Mouse (Mus musculus): ENCODE measurements at regions not wholly inside any gene's neighbourhood (a gene's known extent, or its start where the extent isn't known, plus 50 kb on each side); places are given as distances from the start of the nearest gene placed in this dataset.

DNA sequence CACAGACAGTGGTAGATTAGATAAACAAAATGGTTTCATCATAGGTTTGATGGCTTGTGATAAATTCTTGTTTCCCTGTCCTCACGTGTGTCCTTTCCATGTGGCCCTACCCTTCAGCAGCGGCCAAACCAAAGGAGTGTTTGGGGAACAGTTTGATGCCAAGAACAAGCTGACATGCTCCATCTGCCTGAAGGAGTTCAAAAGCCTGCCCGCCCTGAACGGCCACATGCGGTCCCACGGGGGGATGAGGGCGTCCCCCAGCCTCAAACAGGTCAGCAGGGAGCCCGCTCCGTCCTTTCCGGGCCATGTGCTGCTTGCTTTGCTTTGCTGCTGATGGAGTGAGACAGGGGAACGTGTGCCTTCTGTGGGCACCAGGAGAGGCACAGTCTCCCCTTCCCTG, 51.0 kb upstream of the Mrps10 start:
- intact Hi-C loops (cut with DNase I): no loop called here
- no peak for DNase-seq

DNA sequence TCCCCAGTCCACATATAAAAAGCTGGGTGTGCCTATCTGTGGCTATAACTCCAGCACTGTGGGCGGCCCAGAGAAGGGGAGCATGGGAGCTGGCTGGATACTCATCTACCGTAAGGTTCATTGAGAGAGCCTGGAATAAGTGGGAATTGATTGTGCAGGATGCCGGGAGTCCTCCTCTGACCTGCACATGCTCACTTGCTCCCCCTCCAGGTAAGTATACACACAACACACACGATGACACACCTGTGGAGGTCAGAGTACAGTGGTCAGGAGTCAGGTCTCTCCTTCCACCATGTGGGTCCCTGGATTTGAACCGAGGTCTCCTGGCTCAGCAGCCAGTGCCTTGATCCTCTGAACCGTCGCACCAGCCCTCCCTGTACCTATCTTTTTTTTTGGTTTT, 55.5 kb upstream of the Mrps10 start:
- intact Hi-C loops (cut with DNase I): no loop called here
- DNase-seq: no peak

DNA sequence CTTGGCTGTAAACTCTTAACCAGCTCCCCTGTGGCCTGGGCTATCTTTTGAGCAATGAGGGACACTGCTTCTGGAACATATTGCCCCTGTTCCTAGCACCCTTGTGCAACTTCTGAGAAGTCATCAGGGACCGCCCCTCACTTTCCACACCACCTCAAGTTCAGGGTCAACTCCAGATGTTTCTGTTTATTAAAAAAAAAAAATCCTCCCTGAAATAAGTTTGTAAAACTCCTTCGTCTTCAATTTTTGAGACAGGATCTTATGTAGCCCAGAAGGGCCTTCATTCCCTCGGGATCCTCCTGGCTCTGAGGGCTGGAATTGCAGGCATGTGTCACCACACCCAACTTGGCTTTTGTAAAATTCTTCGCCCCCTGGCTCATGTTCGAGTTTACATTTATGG, 57.4 kb upstream of the Mrps10 start:
- intact Hi-C loops (cut with DNase I): no loop called here
- DNase-seq: no peak

DNA sequence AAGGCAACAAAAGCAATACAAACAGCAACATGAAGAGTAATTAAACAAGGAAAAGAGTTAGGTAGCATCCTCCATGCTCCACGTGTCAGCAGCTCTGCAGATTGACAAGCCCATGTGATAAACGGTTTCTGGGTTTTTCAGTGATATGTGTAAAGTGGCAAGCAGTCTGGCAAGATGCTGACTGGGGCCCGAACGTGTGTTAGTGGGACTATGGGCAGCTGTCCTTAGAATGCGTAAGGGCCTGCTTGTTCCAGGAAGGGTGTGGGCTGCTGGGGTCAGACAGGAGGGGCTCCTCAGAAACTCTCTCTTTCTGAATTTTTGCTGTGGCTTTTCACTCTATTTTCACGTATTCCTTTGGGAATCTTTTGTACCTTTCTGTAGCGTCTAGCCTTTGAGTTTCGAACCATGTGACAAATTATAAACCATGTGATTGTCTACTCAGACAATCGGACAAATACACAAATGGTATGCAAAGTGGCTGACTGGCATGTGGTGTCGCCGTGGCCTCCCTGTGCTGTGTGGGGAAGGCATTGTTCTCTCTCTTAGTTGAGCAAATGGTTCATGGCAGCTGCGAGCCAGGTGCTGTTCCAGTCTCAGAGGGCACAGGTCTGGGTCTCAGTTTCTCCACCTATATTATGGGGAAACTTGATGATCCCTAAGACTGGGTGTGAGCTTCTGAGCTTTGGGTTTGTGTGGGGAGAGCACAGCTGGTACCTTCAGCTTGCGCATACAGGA, 62.5 kb upstream of the Mrps10 start:
- intact Hi-C loops (cut with DNase I): no loop called here
- DNase-seq: no peak

DNA sequence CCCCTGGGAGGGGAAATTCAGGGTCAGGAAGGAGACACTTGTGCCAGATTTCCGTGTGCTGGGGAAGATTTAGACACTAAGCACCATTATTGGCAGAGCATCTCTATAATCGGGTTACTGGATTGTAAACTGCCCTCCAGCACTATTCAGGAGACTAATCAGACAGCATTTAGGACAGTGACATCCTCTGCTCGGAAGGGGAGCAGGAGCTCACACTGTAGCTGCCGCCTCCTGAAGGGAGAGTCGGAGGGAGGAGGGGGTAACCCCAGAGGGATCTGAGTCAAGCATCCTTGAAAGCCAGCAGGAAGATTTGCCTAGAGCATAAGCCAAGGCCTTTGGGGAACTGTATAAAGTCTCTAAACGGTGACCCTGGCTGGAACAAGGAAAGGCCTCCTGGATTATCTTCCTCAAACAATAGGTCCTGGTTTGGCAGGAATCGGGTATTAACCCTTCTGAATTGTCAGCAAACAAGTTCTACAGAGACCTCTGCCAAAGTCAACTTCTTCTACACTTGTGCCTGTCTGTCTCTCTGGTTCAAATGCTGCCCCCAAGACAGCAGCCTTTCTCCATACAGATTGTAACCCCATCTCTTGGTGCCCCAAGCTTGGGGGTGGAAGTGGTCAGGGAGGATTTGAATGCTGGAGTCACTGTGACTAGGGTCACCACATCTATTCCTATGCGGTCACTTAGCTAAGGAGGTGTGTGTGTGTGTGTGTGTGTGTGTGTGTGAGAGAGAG, 64.1 kb upstream of the Mrps10 start:
- intact Hi-C loops (cut with DNase I): no loop called here
- DNase-seq: peak in 1 of 2 experiments; percentile 36

DNA sequence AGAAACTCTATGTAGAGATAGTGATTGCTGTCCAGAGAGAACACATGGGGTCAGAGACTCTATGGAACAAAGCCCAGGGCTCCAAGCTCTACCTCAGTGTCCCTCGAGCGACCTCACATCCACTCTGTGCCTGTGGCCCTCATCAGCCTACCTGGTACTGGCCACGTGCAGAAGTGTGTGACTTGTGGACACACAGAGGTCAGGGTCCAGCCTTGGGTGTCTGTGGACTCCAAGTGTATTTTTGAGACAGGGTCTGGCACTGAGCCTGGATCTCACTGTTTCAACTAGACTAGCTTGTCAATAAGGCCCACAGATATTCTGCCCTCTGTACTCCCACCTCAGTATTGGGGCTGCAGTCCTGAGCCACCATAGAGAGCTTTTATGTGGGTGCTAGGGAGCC, 65.1 kb upstream of the Mrps10 start:
- intact Hi-C loops (cut with DNase I): no loop called here
- no peak for DNase-seq

DNA sequence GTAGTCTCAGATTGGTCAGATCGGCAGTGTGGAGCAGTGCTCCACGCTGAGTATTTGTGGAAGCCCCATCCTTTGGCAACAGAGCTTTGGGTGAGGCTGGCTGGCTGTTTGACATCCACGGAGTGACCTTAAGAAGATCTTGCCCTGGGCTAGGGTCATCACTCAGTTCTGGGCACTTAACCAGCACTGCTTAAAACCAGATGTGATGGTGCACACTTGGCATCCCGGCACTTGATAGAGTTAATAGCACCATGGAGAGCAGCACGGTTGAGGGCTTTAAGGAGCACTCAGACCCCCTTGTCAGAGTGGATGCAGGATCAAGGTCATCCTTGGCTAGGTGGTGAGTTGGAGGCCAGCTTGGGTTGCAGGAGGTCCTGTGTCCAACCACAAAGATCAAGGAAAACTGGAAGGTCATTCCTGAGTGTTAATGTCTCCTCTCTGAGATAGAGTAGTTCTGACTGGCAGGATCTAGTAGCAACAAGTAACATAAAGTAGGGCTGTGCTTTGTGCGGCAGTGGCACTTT, 70.2 kb upstream of the Mrps10 start:
- intact Hi-C loops (cut with DNase I): loop anchor here (5.0 kb wide), 1 partner anchor 71 kb away; no protein-coding TSS in a partner anchor
- no peak for DNase-seq

DNA sequence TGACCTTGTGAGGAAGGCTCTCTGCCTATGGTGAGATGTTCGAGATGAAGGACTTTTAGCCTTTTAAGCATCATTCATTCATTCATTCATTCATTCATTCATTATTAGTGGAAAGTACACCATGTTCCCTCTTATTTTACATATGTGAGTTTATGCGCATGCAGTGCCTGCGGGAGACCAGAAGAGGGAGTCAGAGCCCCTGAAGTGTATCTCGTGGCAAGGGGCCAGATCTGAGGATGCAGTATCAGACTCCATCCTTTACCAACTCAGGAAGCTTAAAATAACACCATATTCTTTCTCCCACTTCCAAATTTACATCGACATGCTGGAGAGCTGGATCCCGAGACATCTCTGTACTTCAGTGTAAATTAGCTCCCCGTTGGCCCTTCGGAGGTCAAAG, 70.7 kb upstream of the Mrps10 start:
- no peak for DNase-seq
- intact Hi-C loops (cut with DNase I): loop anchor here (5.0 kb wide), 1 partner anchor 71 kb away; no protein-coding TSS in a partner anchor

DNA sequence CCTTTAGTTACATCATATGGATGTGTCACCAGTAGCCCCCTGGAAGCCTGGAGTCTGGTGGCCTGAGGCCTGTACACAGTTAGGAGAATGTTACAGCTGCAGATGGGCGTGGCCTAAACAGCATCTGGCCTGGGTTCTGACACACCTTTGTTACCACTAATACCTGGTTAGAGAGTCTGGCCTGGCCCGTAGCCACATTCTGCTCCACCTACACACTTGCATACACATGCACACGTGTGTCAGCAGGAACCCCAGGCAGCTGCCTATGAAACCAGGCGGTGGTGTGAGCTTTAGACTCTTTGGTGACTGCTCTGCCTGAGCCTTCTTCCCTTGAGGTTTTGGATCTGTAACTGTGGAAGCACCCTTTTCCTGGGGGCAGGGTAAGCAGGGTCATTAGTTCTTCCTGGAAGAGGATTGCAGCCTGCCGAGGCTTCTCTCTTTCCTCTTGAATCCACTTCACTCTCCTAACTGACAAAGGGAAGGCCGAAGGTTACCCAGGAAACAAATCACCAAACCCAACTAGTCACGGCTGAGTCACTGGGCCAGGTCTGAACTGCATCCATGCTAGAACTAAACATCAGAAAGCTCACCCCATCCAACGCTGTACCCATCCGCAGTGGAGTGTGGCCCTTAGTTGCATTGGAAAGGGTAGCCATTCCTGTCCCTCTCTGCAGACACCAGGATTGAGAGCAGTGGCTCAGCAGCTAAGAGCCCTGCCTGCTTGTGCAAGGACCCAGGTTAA, 71.8 kb upstream of the Mrps10 start:
- intact Hi-C loops (cut with DNase I): loop anchor here (5.0 kb wide), 1 partner anchor 70 kb away; no protein-coding TSS in a partner anchor
- DNase-seq: no peak

DNA sequence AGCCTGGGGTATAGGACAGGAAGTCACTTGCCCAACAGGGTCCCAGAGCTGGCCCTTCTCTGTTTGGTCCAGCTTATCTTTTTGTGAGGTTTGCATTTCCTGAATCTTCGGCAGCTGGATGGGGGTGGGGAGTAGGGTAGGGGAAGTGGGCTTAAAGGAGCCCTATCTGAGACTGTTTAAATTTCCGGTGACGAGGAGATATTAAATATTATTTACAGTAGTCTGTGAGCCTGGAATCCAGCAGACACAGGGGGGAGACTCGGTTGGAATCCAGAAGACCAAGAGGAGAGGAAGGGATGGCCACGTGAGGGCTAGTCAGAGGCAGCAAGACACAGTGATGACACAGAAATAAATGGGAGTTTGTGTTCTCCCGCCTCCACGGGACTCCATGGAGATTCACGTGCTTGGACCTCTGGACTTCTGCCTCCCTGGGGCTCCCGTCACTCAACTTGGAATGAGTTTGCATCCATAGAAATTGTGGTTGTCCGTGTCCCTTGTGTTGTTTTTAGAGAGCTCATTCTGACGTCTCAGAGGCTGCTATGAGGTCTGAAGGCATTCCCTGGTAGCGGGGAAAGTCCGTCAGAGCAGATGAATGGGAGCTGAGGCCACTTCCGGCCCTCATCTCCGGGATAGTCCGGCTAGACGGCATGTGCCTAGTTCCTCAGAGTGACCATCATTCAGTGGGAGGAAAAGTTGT, 73.2 kb upstream of the Mrps10 start:
- peak; percentile 30 to 52 for DNase-seq
- intact Hi-C loops (cut with DNase I): loop anchor here (5.0 kb wide), 1 partner anchor 68 kb away; no protein-coding TSS in a partner anchor

DNA sequence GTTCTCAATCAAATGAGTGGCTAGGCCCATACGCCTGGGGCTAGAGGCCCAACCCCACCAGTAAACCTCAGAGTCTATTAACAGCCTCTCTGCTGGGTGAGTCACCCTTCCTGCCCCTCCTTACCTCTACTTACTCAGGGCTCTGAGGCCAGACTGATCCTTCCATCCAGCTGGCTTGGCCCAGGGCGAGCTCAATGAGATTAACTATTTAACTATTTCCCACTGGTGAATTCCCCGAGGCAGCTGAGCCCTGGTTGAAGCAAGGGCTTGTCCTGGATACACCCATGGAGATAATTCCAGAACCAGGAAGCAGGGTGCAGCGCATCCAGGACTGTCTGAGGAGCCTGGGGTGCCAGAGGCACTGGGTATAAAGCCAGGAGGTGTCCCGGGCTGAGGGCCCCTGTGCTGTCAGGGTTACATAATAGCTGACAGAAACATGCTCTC, 74.6 kb upstream of the Mrps10 start:
- intact Hi-C loops (cut with DNase I): no loop called here
- peak; percentile 52 to 65 for DNase-seq

DNA sequence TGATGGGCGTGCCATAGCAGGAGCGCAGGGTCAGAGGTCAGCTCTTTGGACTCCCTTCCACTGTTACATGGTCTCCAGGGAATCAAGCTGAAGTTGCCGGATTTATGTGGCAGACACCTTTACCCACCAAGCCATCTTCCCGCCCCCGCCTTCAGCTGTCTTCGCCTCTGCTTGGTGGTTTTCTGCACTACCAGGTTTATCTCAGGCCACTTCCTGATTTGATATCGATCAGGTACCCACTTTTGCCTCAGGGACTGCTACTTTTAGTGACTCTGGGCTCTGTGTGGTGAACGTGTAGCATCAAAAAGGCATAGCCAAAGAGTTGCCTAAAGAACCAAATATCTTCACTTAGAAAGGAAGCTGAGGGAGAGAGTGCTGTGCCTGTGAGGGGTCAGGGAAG, 75.5 kb upstream of the Mrps10 start:
- intact Hi-C loops (cut with DNase I): no loop called here

DNA sequence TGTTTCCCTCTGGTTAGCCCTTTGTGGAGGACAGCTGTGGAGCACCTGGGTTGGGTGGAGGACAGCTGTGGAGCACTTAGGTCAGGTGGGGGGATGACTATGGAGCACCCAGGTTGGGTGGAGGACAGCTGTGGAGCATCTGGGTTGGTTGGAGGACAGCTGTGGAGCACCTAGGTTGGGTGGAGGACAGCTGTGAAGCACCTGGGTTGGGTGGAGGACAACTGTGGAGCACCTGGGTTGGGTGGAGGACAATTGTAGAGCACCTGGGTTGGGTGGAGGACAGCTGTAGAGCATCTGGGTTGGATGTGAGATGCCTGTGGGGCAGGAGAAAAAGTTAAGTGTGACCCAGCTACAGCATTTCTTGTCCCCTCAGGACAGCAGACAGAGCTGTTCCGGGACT, 77.1 kb upstream of the Mrps10 start:
- intact Hi-C loops (cut with DNase I): no loop called here
- no peak for DNase-seq

More for the DNA sequence above, 75.5 kb upstream of the Mrps10 start:
- DNase-seq: no peak

DNA sequence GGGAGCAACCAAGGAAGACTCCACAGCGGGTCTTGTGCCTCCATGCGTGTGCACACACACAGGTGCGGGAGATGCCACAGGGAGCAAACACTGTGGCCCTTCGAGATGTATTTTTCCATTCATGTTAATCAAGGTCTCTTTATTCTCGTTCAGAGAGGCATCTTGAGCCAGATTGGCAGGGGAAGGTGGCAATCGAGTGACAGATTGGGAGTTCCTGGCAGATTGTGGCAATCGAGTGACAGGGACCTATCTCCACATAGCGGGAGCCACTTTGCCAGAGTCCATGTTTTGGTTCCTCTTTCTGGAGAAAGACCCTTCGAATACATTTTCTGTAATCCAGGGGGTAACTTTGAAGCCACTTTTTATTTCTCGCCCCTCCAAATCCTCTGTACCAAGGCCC, 83.1 kb upstream of the Mrps10 start:
- intact Hi-C loops (cut with DNase I): no loop called here
- no peak for DNase-seq

DNA sequence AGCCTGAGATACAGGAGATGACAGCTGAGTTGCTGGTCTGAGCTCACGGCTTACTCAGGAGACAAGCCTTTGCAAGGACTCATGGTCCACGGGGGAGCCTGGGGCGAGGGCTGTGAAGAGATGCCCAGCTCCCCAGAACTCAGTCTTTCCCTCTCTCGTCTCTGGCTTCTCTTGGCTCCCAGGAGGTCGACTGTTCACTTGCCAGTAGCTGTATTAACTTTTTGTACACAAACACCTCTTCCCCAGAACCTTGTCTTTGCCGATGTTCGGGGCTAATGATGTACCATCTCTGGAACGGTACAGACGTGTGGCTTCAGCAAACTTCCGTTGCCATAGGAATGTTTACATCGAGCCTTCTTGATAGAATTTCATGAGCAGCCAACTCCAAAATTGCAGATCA, 84.5 kb upstream of the Mrps10 start:
- DNase-seq: no peak
- intact Hi-C loops (cut with DNase I): no loop called here

DNA sequence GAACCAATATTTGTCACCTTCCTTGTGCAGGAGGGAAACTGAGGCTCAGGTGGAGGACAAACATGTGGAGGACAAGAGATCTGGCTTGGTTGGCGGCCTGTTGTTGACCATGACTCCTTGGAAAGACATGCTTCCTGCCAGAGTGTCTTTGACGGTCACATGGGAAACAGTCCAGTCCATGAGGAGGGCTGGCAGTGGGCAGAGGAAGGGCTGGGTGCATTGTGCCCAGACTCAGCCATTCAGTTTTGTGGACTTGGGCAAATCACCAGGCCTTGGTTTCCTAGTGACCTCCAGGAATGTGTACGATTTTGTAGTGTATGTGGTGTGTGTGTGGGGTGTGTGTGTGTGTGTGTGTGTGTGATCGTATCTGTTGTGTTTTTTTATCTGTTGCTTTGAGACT, 85.5 kb upstream of the Mrps10 start:
- DNase-seq: no peak
- intact Hi-C loops (cut with DNase I): no loop called here

DNA sequence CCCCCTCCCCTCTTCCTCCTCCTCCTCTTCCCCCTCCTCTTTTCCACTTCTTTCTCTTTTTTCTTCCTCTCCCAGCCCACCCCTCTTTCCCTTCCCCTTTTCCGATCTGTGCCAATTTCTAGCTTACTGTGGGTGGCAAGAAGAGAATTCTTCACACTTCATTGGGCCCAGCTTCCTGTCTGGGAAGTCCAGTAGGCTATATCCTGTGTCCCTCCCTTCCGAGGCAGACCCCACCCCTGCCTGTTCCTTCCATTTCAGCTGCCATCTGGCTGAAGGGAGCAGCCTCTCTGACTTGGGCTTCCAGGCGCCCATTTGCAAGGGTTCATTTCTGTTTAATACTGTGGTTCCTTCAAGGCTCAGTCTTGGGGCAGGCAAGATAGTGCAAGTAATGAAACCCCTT, 86.2 kb upstream of the Mrps10 start:
- intact Hi-C loops (cut with DNase I): no loop called here
- no peak for DNase-seq

DNA sequence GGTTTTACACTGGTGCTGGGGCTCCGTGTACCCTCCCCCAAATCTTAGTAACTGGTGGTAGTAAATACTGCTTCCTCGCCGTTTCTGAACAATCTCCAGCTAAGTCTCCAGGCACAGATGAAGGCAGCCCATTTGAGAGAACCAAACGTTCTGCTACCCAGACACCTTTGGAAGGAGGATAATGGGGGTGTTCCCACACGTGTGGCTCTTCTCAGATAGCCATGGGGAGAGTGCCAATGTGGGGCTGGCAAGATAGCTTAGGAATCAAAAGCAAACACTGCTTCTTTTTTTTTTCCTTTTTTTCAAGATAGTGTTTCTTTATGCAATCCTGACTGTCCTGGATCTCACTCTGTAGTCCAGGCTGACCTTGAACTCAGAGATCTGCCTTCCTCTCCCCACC, 90.8 kb upstream of the Mrps10 start:
- intact Hi-C loops (cut with DNase I): no loop called here
- DNase-seq: no peak

DNA sequence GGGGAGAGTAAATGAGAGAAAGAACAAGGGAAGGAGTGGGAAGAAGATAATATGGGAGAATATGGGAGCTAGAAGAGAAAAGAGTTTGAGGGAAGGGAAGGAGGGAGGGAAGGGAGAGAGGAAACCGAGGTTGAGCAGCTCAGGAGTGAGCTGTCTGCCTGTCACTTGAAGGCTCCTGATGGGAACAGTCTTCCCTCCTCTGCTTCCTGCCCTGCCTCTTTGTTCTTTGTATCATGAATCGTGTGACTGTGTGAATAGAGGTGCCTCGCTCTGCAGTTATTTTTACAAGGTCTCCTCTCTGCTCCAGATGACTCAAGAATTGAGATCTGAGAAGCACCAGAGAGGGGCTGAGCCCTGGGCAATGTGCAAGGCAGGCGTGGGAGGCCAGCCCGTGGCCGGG, 92.0 kb upstream of the Mrps10 start:
- intact Hi-C loops (cut with DNase I): no loop called here
- no peak for DNase-seq

DNA sequence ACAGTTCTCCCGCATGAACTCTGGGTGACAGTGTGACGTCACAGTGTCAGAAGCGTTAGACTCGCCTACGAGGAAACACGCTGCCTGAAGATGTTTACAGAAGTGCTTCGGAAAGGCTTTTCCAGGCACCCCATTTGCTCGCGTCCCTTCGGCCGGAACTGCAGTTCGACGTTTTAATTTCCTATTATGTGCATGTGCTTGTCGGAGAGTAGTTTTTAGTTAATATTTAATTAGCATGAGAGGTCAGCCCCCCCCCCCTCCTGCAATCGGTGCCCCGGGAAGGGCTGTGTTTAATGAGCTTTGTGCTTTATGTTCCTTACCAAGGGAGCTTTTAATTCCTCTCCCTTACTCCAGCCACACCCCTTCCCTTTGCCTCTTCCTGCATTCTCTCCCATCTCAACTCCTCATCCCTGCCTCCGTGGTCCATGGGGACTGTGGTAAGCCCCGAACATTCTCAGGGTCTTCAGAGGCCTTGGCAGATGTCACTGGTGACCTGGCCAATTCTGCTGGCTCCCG, 92.8 kb upstream of the Mrps10 start:
- intact Hi-C loops (cut with DNase I): no loop called here
- DNase-seq: no peak
